Mouse (Mus musculus) bone marrow macrophage, adult 2 months (primary cell): Measurements from ENCODE around the gene Mrps21.
"Not testable (repeated sequence)": the region's sequence is repeated elsewhere in the genome, so short reads cannot be mapped to it uniquely, and the experiment has no call there.

Experiments
- CTCF ChIP-seq: IDR thresholded peaks from 2 replicates; pipeline ENCODE4 v1.5.1; 2012; ENCODE audit warnings: low read depth, mild to moderate bottlenecking, low read length, moderate library complexity
- POLR2A ChIP-seq: IDR thresholded peaks from 2 replicates; pipeline ENCODE4 v1.6.1; 2012; ENCODE audit warnings: mild to moderate bottlenecking, low read depth, low read length, borderline replicate concordance

- not testable (repeated sequence) for TF ChIP-seq POLR2A, CTCF
Measured at GRCm38 (mm10) chr3:95895501-95895900, 24.2 kb upstream of the Mrps21 start.
